Mouse (Mus musculus) lung, embryonic 14.5 days (tissue): ENCODE measurements at regions not wholly inside any gene's neighbourhood (a gene's known extent, or its start where the extent isn't known, plus 50 kb on each side); places are given as distances from the start of the nearest gene placed in this dataset.
A peak's percentile ranks its signal among the peaks of the same experiment; 100 is the strongest.

Experiments used
- ATAC-seq: fragments of 200-750 bp; cut with Nextera tagmentation; 2 replicates; pipeline ENCODE4 v1.8.0; 2017; ENCODE audit warnings: mild to moderate bottlenecking, moderate TSS enrichment, moderate library complexity; ENCODE audit not compliant: insufficient read depth
- DNase-seq: peaks from one replicate; pipeline ENCODE4 v3.0.0-alpha.2; 2015
- H3K27ac ChIP-seq: fragments of 300-500 bp; sonication (generic); 2 replicates; pipeline ENCODE4 v1.5.1; 2014; ENCODE audit warnings: low read depth, mild to moderate bottlenecking, moderate library complexity
- H3K27me3 ChIP-seq: fragments of 300-500 bp; sonication (generic); 2 replicates; pipeline ENCODE4 v1.6.1; 2014; ENCODE audit warnings: low read length, control low read depth; ENCODE audit not compliant: insufficient read depth
- H3K36me3 ChIP-seq: fragments of 300-500 bp; sonication (generic); 2 replicates; pipeline ENCODE4 v1.6.1; 2014; ENCODE audit warnings: control low read depth; ENCODE audit not compliant: insufficient read depth
- H3K4me1 ChIP-seq: fragments of 300-500 bp; sonication (generic); 2 replicates; pipeline ENCODE4 v1.6.1; 2014; ENCODE audit warnings: antibody characterized with exemption, control low read depth; ENCODE audit not compliant: insufficient read depth
- H3K4me2 ChIP-seq: fragments of 300-500 bp; sonication (generic); 2 replicates; pipeline ENCODE4 v1.6.1; 2014; ENCODE audit warnings: mild to moderate bottlenecking
- H3K4me3 ChIP-seq: fragments of 300-500 bp; sonication (generic); 2 replicates; pipeline ENCODE4 v1.5.1; 2014; ENCODE audit warnings: low read depth, low read length
- H3K9ac ChIP-seq: fragments of 300-500 bp; sonication (generic); 2 replicates; pipeline ENCODE4 v1.6.1; 2014
- H3K9me3 ChIP-seq: fragments of 300-500 bp; sonication (generic); 2 replicates; pipeline ENCODE4 v1.6.1; 2016; ENCODE audit warnings: low read depth, low read length, control low read depth
- CTCF ChIP-seq: IDR thresholded peaks from 2 replicates; pipeline ENCODE4 v1.5.1; 2016; ENCODE audit warnings: antibody characterized with exemption, low read depth
- WGBS: fragments of 180-500 bp; shearing (Covaris S2); extraction: QIAGEN DNeasy Blood & Tissue Kit; methylation state at CpG from one replicate; pipeline ENCODE4 v1.1.7; 2014; 5-methylcytosine and 5-hydroxymethylcytosine counted together

- Histone ChIP-seq H3K27ac (no peak overlapping the region), H3K9me3 (no peaks in the 10 kb centered on the region), H3K36me3 (no peaks in the 10 kb centered on the region), H3K27me3 (no peaks in the 10 kb centered on the region), H3K4me1 (no peaks in the 10 kb centered on the region), H3K4me2 (no peak overlapping the region), H3K9ac (no peak overlapping the region), H3K4me3 (no peak overlapping the region)
- ATAC-seq, result no peak
- no peak for TF ChIP-seq CTCF
- no peak for DNase-seq
- WGBS, result 86% methylated on average over 3 of the region's 3 CpGs
Measured at GRCm38 (mm10) chr10:122515698-122516097, 67.4 kb downstream of the Avpr1a start.

- Histone ChIP-seq H3K9ac (no peak overlapping the region), H3K27ac (no peak overlapping the region), H3K4me2 (no peak overlapping the region), H3K4me1 (no peaks in the 10 kb centered on the region), H3K27me3 (no peaks in the 10 kb centered on the region), H3K9me3 (no peaks in the 10 kb centered on the region), H3K36me3 (no peaks in the 10 kb centered on the region), H3K4me3 (no peak overlapping the region)
- no peak for DNase-seq
- ATAC-seq, result no peak
- WGBS, result 84% methylated on average over 4 of the region's 4 CpGs
- no peak for TF ChIP-seq CTCF
Measured at GRCm38 (mm10) chr10:122519274-122519790, 71.0 kb downstream of the Avpr1a start.

GRCm38 (mm10) chr10:122519981-122520380, 71.7 kb downstream of the Avpr1a start:
- 81% methylated on average over 7 of the region's 7 CpGs for WGBS

GRCm38 (mm10) chr10:122522631-122523030, 74.3 kb downstream of the Avpr1a start:
- WGBS, result 70% methylated on average over 3 of the region's 3 CpGs
- no peak for ATAC-seq

More at GRCm38 (mm10) chr10:122519981-122520380, 71.7 kb downstream of the Avpr1a start:
- no peaks in the 10 kb centered on the region for H3K9me3 ChIP-seq
- no peak for DNase-seq
- H3K9ac ChIP-seq, result no peak overlapping the region
- no peak overlapping the region for H3K27ac ChIP-seq
- no peak for TF ChIP-seq CTCF
- H3K36me3 ChIP-seq, result no peaks in the 10 kb centered on the region
- H3K4me3 ChIP-seq, result no peak overlapping the region
- no peaks in the 10 kb centered on the region for H3K4me1 ChIP-seq
- no peaks in the 10 kb centered on the region for H3K27me3 ChIP-seq
- no peak overlapping the region for H3K4me2 ChIP-seq
- ATAC-seq, result no peak

GRCm38 (mm10) chr10:122525360-122525759, 77.1 kb downstream of the Avpr1a start:
- no peak overlapping the region for H3K27ac ChIP-seq
- DNase-seq (peak; percentile 15), ATAC-seq (no peak)
- TF ChIP-seq CTCF, result no peak
- no peaks in the 10 kb centered on the region for H3K4me1 ChIP-seq
- no peak overlapping the region for H3K9ac ChIP-seq
- WGBS, result 68% methylated on average over 7 of the region's 7 CpGs
- H3K4me3 ChIP-seq, result no peak overlapping the region
- H3K27me3 ChIP-seq, result no peaks in the 10 kb centered on the region
- no peaks in the 10 kb centered on the region for H3K9me3 ChIP-seq
- H3K4me2 ChIP-seq, result no peak overlapping the region
- no peaks in the 10 kb centered on the region for H3K36me3 ChIP-seq

More at GRCm38 (mm10) chr10:122522631-122523030, 74.3 kb downstream of the Avpr1a start:
- Histone ChIP-seq H3K9me3 (no peaks in the 10 kb centered on the region), H3K9ac (no peak overlapping the region), H3K4me3 (no peak overlapping the region), H3K27ac (no peak overlapping the region), H3K4me1 (no peaks in the 10 kb centered on the region), H3K27me3 (no peaks in the 10 kb centered on the region), H3K36me3 (no peaks in the 10 kb centered on the region), H3K4me2 (no peak overlapping the region)
- DNase-seq, result no peak
- TF ChIP-seq CTCF, result no peak

- Histone ChIP-seq H3K4me3 (no peak overlapping the region), H3K36me3 (no peaks in the 10 kb centered on the region), H3K27me3 (no peaks in the 10 kb centered on the region), H3K27ac (no peak overlapping the region), H3K9ac (no peak overlapping the region), H3K4me1 (no peaks in the 10 kb centered on the region), H3K4me2 (no peak overlapping the region), H3K9me3 (no peaks in the 10 kb centered on the region)
- WGBS, result 69% methylated on average over 6 of the region's 6 CpGs
- peak; percentile 49 for TF ChIP-seq CTCF
- ATAC-seq (no peak), DNase-seq (peak; percentile 44)
Measured at GRCm38 (mm10) chr10:122525807-122526206, 77.5 kb downstream of the Avpr1a start.

- WGBS, result 77% methylated on average over 10 of the region's 10 CpGs
- ATAC-seq (no peak), DNase-seq (peak; percentile 26)
- no peak overlapping the region for H3K4me2 ChIP-seq
- no peak overlapping the region for H3K27ac ChIP-seq
- H3K4me3 ChIP-seq, result no peak overlapping the region
- no peaks in the 10 kb centered on the region for H3K4me1 ChIP-seq
- H3K36me3 ChIP-seq, result no peaks in the 10 kb centered on the region
- TF ChIP-seq CTCF, result no peak
- H3K27me3 ChIP-seq, result no peaks in the 10 kb centered on the region
- H3K9me3 ChIP-seq, result no peaks in the 10 kb centered on the region
- no peak overlapping the region for H3K9ac ChIP-seq
Measured at GRCm38 (mm10) chr10:122528222-122528621, 79.9 kb downstream of the Avpr1a start.
